Mouse (Mus musculus) limb, embryonic 11.5 days (tissue): Measurements from ENCODE around the gene Capg. TPM values are rescaled to one million over a fixed set of nuclear protein-coding genes. Genes with fewer than 3 reads are reported as not detected.

Experiments used
- ATAC-seq: fragments of 200-750 bp; cut with Nextera tagmentation; 2 replicates; pipeline ENCODE4 v1.8.0; 2017; ENCODE audit warnings: low read depth; ENCODE audit not compliant: insufficient number of reproducible peaks, low FRiP score, low TSS enrichment
- DNase-seq: peaks from one replicate; pipeline ENCODE4 v3.0.0-alpha.2; 2015; ENCODE audit warnings: low spot score
- H3K27ac ChIP-seq: fragments of 300-500 bp; sonication (generic); replicated peaks from 2 replicates; pipeline ENCODE4 v1.5.1; 2014; ENCODE audit warnings: low read depth, mild to moderate bottlenecking, low read length
- H3K27me3 ChIP-seq: fragments of 300-500 bp; sonication (generic); 2 replicates; pipeline ENCODE4 v1.6.1; 2014; ENCODE audit warnings: mild to moderate bottlenecking, low read length, mixed read lengths; ENCODE audit not compliant: control insufficient read depth, insufficient read depth
- H3K36me3 ChIP-seq: fragments of 300-500 bp; sonication (generic); 2 replicates; pipeline ENCODE4 v1.6.1; 2014; ENCODE audit warnings: mild to moderate bottlenecking, low read length, moderate library complexity, mixed read lengths; ENCODE audit not compliant: control insufficient read depth, insufficient read depth
- H3K4me1 ChIP-seq: fragments of 300-500 bp; sonication (generic); 2 replicates; pipeline ENCODE4 v1.6.1; 2014; ENCODE audit warnings: low read length, mixed read lengths; ENCODE audit not compliant: control insufficient read depth, insufficient read depth
- H3K4me2 ChIP-seq: fragments of 300-500 bp; sonication (generic); 2 replicates; pipeline ENCODE4 v1.6.1; 2014; ENCODE audit warnings: low read depth, mild to moderate bottlenecking, moderate library complexity; ENCODE audit not compliant: severe bottlenecking
- H3K4me3 ChIP-seq: fragments of 300-500 bp; sonication (generic); 2 replicates; pipeline ENCODE4 v1.5.1; 2014; ENCODE audit warnings: low read depth, low read length
- H3K9ac ChIP-seq: fragments of 300-500 bp; sonication (generic); 2 replicates; pipeline ENCODE4 v1.6.1; 2014; ENCODE audit warnings: mild to moderate bottlenecking, low read length
- H3K9me3 ChIP-seq: fragments of 300-500 bp; sonication (generic); 2 replicates; pipeline ENCODE4 v1.6.1; 2016; ENCODE audit warnings: low read length; ENCODE audit not compliant: control insufficient read depth
- WGBS: fragments of 180-500 bp; shearing (Covaris S2); extraction: QIAGEN DNeasy Blood & Tissue Kit; methylation state at CpG from one replicate; pipeline ENCODE4 v1.1.7; 2014; 5-methylcytosine and 5-hydroxymethylcytosine counted together
- polyA plus RNA-seq: library from polyadenylated mRNA; unstranded; fragments of >200 nt; fragmentation: Nextera tagmentation; extraction: Ambion mirVana; gene quantifications from 2 replicates; pipeline ENCODE4 v1.2.1, GENCODE M21; 2014

Capg gene
- polyA plus RNA-seq, 1 experiment from 2014 or later, result 24.5 TPM

DNA sequence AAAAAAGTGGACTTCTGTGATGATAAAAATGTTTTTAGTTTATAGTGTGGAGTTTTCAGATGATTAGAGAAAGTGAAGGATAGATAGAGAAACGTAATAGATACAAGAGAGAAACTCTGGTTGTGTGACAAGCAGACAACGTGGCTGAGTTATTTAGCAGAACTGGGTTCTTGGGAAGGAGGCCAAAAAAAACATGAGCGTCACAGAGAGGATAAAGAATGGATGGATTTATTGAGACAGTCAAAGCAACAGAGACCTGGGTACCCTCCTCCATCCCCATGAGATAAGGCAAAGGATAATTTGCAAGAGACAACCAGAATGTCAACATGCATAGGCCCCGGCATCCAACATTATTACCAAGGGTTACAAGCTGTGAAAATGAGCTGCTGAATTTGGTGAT, 66.1 kb downstream of the Capg start:
- 93% methylated on average over 4 of the region's 4 CpGs for WGBS
- Histone ChIP-seq H3K9me3 (no peaks in the 10 kb centered on the region), H3K4me1 (peaks cover 4% of the 10 kb centered on the region), H3K27me3 (no peaks in the 10 kb centered on the region), H3K4me3 (no peak overlapping the region), H3K4me2 (no peak overlapping the region), H3K9ac (no peak overlapping the region), H3K36me3 (peaks cover 26% of the 10 kb centered on the region), H3K27ac (no peak overlapping the region)
- DNase-seq (no peak), ATAC-seq (no peak)

Other genes with a start within 250 kb of the Capg start
- gene Sftpb, start 239.8 kb upstream of the Capg start, polyA plus RNA-seq, result not detected in 2 replicates
- 98.7 and 101 TPM in 2 replicates for gene Usp39, start 199.2 kb upstream of the Capg start, polyA plus RNA-seq
- gene 0610030E20Rik, start 197.1 kb upstream of the Capg start, polyA plus RNA-seq, result 20.2 and 20.6 TPM in 2 replicates
- gene Tmem150a, start 188.9 kb upstream of the Capg start, polyA plus RNA-seq, result 10.7 and 10.8 TPM in 2 replicates
- gene Rnf181, start 177.4 kb upstream of the Capg start, polyA plus RNA-seq, result 92.1 and 96.0 TPM in 2 replicates
- gene Vamp5, start 163.9 kb upstream of the Capg start, polyA plus RNA-seq, result 15.2 and 17.0 TPM in 2 replicates
- 81.4 and 87.4 TPM in 2 replicates for gene Vamp8, start 153.7 kb upstream of the Capg start, polyA plus RNA-seq
- 16.0 and 17.9 TPM in 2 replicates for gene Ggcx, start 130.1 kb upstream of the Capg start, polyA plus RNA-seq
- gene Mat2a, start 104.8 kb upstream of the Capg start, polyA plus RNA-seq, result 490 and 507 TPM in 2 replicates
- 0.17 TPM in 1 of 2 replicates, not detected in the other for gene Sh2d6, start 22.7 kb upstream of the Capg start, polyA plus RNA-seq
- gene Elmod3, start 54.0 kb downstream of the Capg start, polyA plus RNA-seq, result 15.8 and 16.8 TPM in 2 replicates
- gene Retsat, start 54.1 kb downstream of the Capg start, polyA plus RNA-seq, result 10.5 and 11.2 TPM in 2 replicates
- gene Tgoln1, start 72.6 kb downstream of the Capg start, polyA plus RNA-seq, result 24.6 and 25.2 TPM in 2 replicates
- 42.4 and 44.4 TPM in 2 replicates for gene Tcf7l1, start 244.9 kb downstream of the Capg start, polyA plus RNA-seq